Mouse (Mus musculus): ENCODE data around the gene Pou5f2. TPM values are rescaled to one million over a fixed set of nuclear protein-coding genes. Genes with fewer than 3 reads are reported as not detected.

The Pou5f2 gene
- polyA plus RNA-seq (2017; shearing (Covaris generic)): 1 to 10 TPM; 3.4 to 4.3 TPM

DNA sequence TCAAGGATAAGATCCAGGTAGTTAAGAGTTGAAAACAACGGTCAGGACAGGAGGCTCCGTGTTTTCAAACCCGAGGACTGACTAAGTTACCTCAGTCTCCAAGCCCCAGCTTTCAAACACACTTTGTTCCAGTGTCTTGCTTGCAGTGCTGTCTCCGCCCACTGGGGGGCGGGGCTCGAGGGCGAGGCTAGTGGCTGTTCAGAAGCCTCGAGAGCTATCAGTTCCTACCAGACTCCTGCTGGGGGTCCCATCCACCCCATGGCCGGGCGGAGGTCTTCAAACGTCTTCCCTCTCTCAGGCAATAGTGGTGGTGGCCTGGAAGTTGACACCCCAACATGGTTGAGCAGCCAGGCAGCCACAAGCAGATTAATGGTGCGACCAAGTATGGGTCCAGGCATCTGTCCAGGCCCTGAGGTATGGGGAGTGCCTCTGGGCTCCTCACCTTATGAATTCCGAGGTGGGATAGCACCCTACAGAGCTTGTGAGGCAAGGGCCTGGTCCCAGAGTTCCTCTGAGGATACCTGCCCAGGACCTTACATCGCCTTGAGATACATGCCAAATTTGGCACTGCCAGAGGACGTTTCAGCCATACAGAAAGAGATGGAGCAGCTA, at the start of gene Pou5f2:
Gene Pou5f2 (plus strand): TSS at position 220 of the 612 bp plus-strand sequence.

Other genes with a start within 250 kb of the Pou5f2 start
- not detected for gene Nr2f1, start 174.9 kb downstream of the Pou5f2 start, polyA plus RNA-seq (2017; shearing (Covaris generic))

Measured in activated CD4-positive, CD25-positive, alpha-beta regulatory T cell (primary cell).